Mouse (Mus musculus) hindbrain, embryonic 12.5 days (tissue): ENCODE data around the gene Tmem213. TPM values are rescaled to one million over a fixed set of nuclear protein-coding genes. Genes with fewer than 3 reads are reported as not detected.

ENCODE experiments used
- ATAC-seq: fragments of 200-750 bp; cut with Nextera tagmentation; 2 replicates; pipeline ENCODE4 v1.8.0; 2017; ENCODE audit warnings: moderate TSS enrichment; ENCODE audit not compliant: low FRiP score
- H3K27ac ChIP-seq: fragments of 300-500 bp; sonication (generic); 2 replicates; pipeline ENCODE4 v1.5.1; 2016; ENCODE audit warnings: mild to moderate bottlenecking
- H3K27me3 ChIP-seq: fragments of 300-500 bp; sonication (generic); 2 replicates; pipeline ENCODE4 v1.6.1; 2016; ENCODE audit warnings: mild to moderate bottlenecking
- H3K36me3 ChIP-seq: fragments of 300-500 bp; sonication (generic); 2 replicates; pipeline ENCODE4 v1.6.1; 2016; ENCODE audit warnings: mild to moderate bottlenecking
- H3K4me1 ChIP-seq: fragments of 300-500 bp; sonication (generic); 2 replicates; pipeline ENCODE4 v1.6.1; 2016
- H3K4me2 ChIP-seq: fragments of 300-500 bp; sonication (generic); replicated peaks from 2 replicates; pipeline ENCODE4 v1.6.1; 2016; ENCODE audit warnings: mild to moderate bottlenecking
- H3K4me3 ChIP-seq: fragments of 300-500 bp; sonication (generic); 2 replicates; pipeline ENCODE4 v1.5.1; 2016; ENCODE audit warnings: mild to moderate bottlenecking
- H3K9ac ChIP-seq: fragments of 300-500 bp; sonication (generic); 2 replicates; pipeline ENCODE4 v1.6.1; 2016; ENCODE audit warnings: mild to moderate bottlenecking, moderate library complexity
- H3K9me3 ChIP-seq: fragments of 300-500 bp; sonication (generic); replicated peaks from 2 replicates; pipeline ENCODE4 v1.6.1; 2016; ENCODE audit warnings: mild to moderate bottlenecking
- WGBS: fragments of 180-500 bp; shearing (Covaris S2); methylation state at CpG from one replicate; pipeline ENCODE4 v1.1.7; 2016; 5-methylcytosine and 5-hydroxymethylcytosine counted together
- polyA plus RNA-seq: library from polyadenylated mRNA; unstranded; fragments of >200 nt; fragmentation: Nextera tagmentation; extraction: Ambion mirVana; gene quantifications from 2 replicates; pipeline ENCODE4 v1.2.1, GENCODE M21; 2016

Gene Tmem213
- not detected in 2 replicates for polyA plus RNA-seq

DNA sequence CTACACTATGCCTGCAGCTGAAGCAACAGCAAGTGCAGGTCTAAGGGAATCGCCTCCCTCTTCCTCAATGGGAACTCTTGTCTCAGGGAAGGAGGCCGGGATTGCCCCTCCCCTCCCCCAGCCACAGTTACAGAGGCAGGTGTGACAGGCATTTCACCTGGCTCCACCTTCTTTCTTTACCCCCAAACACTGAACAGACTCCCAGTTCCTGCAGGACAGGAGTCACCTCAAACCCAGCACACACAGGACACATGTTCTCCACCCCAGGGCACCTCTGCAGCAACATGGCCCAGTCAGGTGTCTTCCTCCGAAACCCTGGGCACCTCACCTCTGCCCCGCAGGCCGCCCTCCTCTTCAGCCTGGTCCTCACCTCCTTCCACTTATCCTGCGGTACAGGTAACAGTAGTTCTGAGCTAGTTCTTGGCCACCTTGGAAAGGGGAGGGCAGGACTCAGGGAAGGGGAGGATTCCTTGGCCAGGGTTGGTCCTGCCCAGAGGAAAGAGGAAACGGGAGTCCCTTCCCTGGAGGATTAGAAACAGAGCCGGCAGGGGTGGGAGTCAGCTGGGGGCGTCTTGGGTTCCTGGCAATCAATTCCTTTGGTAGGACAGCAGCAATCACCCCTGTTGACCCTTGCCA, at the start of gene Tmem213:
Tmem213 (plus strand) TSS at position 96 of the 636 bp plus-strand sequence.
- 20% methylated on average over 9 of the region's 9 CpGs for WGBS

DNA sequence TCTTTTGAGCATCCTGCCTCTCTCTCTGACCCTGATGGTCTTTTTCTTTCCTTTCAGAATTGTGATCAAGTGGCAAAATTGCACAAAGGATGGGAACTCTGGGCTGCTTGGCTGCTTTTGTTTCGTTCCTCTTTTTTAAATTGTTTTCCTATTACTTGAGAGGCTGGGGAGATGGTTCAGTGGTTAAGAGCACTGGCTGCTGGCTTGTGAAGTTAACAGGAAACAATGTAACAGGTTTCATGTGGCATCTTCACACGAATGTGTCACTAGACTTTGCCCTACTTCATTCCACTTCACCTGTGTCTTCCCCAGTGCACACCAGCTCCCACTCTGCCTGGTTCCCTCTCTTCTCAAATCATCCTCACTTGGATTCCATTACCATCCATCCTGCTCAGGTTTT, 44.4 kb upstream of the Tmem213 start:
- 69% methylated on average over 2 of the region's 2 CpGs for WGBS
- Histone ChIP-seq H3K4me2 (no peak overlapping the region), H3K4me1 (peaks cover 8% of the 10 kb centered on the region; the same call in 1 of the 2 replicates), H3K27ac (no peak overlapping the region), H3K9me3 (peaks cover 4% of the 10 kb centered on the region), H3K36me3 (no peaks in the 10 kb centered on the region), H3K9ac (no peak overlapping the region), H3K27me3 (no peaks in the 10 kb centered on the region), H3K4me3 (no peak overlapping the region)
- no peak for ATAC-seq

More for the DNA sequence above, at the start of gene Tmem213:
- Histone ChIP-seq H3K27me3 (no peaks in the 10 kb centered on the region), H3K9me3 (no peaks in the 10 kb centered on the region), H3K4me2 (no peak within 1 kb of the TSS), H3K4me1 (peaks cover 10% of the 10 kb centered on the region; the same call in 1 of the 2 replicates), H3K27ac (no peak within 1 kb of the TSS), H3K36me3 (no peaks in the 10 kb centered on the region), H3K9ac (no peak within 1 kb of the TSS), H3K4me3 (no peak within 1 kb of the TSS)
- no peak for ATAC-seq

DNA sequence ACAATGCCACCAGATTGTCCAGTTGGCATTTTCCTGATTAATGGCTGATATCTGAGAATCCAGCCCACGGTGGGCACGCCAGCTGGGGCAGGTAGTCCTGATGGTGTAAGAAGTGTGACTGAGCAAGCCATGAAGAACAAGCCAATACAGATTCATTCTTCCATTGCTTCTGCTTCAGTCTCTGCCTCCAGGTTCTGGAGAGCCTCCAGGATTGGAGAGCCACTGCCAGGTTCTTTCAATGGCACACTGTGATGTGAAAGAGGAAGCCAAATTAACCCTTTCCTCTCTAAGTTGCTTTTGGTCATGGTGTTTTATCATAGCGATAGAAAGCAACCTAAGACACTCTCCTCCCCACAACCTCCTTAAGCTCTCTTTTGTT, 43.9 kb upstream of the Tmem213 start:
- Histone ChIP-seq H3K4me2 (no peak overlapping the region), H3K9me3 (peaks cover 4% of the 10 kb centered on the region), H3K9ac (no peak overlapping the region), H3K27ac (no peak overlapping the region), H3K4me3 (no peak overlapping the region), H3K36me3 (no peaks in the 10 kb centered on the region), H3K4me1 (peaks cover 8% of the 10 kb centered on the region; the same call in 1 of the 2 replicates), H3K27me3 (no peaks in the 10 kb centered on the region)
- 82% methylated on average over 3 of the region's 3 CpGs for WGBS
- no peak for ATAC-seq

DNA sequence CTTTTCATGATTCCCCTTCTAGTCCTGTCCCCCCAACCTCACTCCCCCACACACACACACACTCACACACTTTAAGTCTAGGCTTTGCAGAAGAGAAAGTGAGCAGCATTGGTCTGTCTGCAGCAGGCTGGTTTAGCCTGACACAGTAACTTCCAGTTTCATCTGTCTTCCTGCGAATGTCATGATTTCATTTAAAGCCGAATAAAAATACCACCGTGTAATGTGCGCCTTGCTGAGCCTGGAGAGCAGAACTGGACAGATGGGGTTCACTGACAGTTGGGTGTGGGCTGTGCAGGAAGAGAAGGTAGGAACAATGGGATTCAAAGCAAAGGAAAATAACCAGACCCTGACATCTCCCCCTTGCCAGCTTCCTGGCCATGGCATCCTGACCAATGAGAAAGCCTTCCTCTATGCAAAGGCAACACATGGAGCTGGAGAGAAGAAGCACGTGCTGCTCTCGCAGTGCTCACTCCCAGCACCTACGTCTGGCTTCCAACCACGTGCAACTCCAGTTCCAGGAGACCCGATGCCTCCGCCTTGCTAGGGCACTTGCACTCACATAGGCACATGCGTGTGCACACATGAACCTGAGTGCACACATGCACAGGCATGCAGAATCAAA, 43.4 kb upstream of the Tmem213 start:
- Histone ChIP-seq H3K9ac (no peak overlapping the region), H3K27ac (0 out of 2 replicates have a peak overlapping the region, but pooled peaks have one; percentile 2), H3K4me2 (no peak overlapping the region), H3K36me3 (no peaks in the 10 kb centered on the region), H3K27me3 (no peaks in the 10 kb centered on the region), H3K4me3 (no peak overlapping the region), H3K9me3 (peaks cover 4% of the 10 kb centered on the region), H3K4me1 (peaks cover 8% of the 10 kb centered on the region; the same call in 1 of the 2 replicates)
- 0 out of 2 replicates have a peak, but pooled peaks have one; percentile 46 for ATAC-seq
- WGBS: 77% methylated on average over 11 of the region's 11 CpGs

DNA sequence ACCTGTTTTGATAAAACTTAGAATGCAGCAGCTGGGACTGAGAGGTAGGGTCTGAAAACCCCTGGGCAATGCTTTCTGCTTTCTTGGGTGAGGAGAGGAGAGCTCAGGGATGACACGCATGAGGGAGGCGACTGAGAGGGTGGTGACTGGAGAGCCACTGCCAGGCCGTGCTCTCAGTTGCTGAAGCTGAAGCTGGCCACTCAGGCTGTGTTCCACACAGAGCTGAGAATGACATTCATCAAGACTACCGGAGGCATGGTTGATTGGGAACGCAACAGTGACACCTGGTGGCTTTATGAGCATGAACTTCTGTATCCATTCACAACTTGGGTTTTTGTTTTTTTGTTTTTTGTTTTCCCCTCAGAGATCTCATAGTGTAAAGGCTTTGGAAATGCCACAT, 42.8 kb upstream of the Tmem213 start:
- peaks cover 8% of the 10 kb centered on the region; the same call in 1 of the 2 replicates for H3K4me1 ChIP-seq
- H3K4me2 ChIP-seq: no peak overlapping the region
- no peaks in the 10 kb centered on the region for H3K27me3 ChIP-seq
- peaks cover 4% of the 10 kb centered on the region for H3K9me3 ChIP-seq
- H3K4me3 ChIP-seq: no peak overlapping the region
- 7% methylated on average over 5 of the region's 5 CpGs for WGBS
- H3K36me3 ChIP-seq: no peaks in the 10 kb centered on the region
- 0 out of 2 replicates have a peak, but pooled peaks have one; percentile 80 for ATAC-seq
- no peak overlapping the region for H3K9ac ChIP-seq
- H3K27ac ChIP-seq: no peak overlapping the region

DNA sequence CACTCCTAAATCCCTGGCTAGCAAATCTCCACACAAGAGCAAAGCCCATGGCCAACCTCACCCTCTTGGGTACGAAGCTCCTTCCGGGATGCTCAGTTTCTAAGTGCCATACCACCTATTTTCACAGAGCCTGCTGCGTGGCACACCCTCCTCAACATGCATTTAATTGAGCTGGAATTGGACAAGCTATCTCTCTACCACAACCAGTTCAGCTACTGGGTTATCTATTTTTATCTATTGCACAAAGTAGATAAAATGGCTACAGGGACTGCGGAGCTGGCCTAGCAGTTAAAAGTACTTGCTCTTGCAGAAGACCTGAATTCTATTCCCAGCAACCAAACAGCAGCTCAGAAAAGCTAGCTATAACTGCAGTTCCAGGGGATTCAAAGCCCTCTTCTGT, 37.8 kb upstream of the Tmem213 start:
- Histone ChIP-seq H3K4me2 (no peak overlapping the region), H3K4me1 (no peaks in the 10 kb centered on the region), H3K36me3 (no peaks in the 10 kb centered on the region), H3K9ac (no peak overlapping the region), H3K27ac (no peak overlapping the region), H3K4me3 (no peak overlapping the region), H3K9me3 (peaks cover 6% of the 10 kb centered on the region; the same call in 1 of the 2 replicates), H3K27me3 (no peaks in the 10 kb centered on the region)
- ATAC-seq: no peak
- 92% methylated on average over 4 of the region's 4 CpGs for WGBS

DNA sequence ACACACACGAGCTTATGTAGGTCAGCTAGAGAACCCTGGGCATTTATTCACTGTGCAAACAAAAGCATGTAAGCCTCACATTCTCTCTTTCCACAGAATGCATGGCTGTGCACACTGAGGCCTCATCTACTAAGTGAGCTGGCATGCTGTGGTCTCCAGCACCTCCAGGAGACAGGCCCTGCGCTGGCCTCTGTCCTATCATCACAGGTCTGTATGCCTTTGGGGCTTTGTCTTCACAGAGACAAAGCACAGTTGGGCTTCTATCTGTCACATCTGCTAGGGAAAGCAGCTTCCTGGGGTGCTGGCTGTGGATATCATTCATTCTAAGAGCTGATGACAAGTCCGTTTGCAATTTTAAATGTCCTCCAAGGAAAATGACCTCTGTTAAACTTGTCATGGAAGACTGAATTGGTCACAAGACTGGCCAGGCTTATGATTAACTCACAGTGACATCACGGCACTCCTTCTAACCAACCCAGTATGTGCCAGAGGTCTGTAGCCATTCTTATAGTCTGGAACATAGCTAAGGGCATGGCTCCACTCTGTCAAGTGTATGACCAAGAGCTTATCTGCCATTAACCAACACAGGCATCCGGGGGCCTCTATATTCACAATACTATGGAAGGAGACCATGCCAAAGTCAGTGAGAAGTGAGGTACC, 36.8 kb upstream of the Tmem213 start:
- Histone ChIP-seq H3K27ac (no peak overlapping the region), H3K4me3 (no peak overlapping the region), H3K9ac (no peak overlapping the region), H3K36me3 (no peaks in the 10 kb centered on the region), H3K9me3 (peaks cover 6% of the 10 kb centered on the region; the same call in 1 of the 2 replicates), H3K27me3 (no peaks in the 10 kb centered on the region), H3K4me2 (no peak overlapping the region), H3K4me1 (no peaks in the 10 kb centered on the region)
- ATAC-seq: no peak
- WGBS: 53% methylated on average over 5 of the region's 5 CpGs

DNA sequence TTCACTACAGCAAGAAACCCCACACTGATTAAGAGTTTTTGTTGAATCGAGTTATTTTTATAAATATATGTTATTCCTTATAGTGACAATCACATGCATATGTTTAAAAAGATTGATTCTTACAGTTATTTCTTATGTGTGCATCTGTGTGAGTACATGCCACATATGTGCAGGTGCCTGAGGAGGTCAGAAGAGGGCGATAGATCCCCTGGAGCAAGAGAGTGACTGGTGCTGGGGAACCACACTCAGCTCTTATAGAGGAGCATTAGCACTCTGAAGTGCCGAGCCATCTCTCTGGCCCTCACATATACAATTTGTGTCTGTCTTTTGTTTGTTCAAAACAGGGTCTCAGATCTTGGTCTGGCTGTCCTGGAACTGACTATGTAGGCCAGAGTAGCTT, 35.5 kb upstream of the Tmem213 start:
- no peak for ATAC-seq
- Histone ChIP-seq H3K36me3 (no peaks in the 10 kb centered on the region), H3K9ac (no peak overlapping the region), H3K27me3 (no peaks in the 10 kb centered on the region), H3K4me1 (no peaks in the 10 kb centered on the region), H3K27ac (no peak overlapping the region), H3K9me3 (peaks cover 6% of the 10 kb centered on the region; the same call in 1 of the 2 replicates), H3K4me3 (no peak overlapping the region), H3K4me2 (no peak overlapping the region)
- WGBS: 91% methylated on average over 3 of the region's 3 CpGs

DNA sequence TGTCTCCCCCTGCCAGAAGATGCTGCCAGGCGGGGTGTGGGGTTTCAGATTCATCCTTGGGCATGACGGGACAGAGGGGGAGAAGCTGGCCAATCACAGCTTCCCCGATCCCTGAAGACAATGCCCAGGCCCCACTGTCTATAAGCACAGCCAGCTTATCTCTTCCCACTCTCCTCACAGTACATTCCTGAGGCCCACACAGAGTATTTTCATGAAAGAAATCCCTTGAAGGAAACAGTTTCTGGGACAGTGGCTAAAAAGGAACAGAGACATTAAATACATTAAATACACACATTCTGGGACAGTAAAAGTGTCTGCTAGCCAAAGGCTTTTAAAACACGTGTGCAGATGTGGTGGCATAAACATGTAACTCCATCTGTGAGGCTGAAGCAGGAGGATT, 28.7 kb upstream of the Tmem213 start:
- Histone ChIP-seq H3K9ac (no peak overlapping the region), H3K36me3 (no peaks in the 10 kb centered on the region), H3K9me3 (no peaks in the 10 kb centered on the region), H3K4me2 (no peak overlapping the region), H3K4me1 (peaks cover 7% of the 10 kb centered on the region; the same call in 1 of the 2 replicates), H3K27ac (no peak overlapping the region), H3K4me3 (no peak overlapping the region), H3K27me3 (no peaks in the 10 kb centered on the region)
- no peak for ATAC-seq
- WGBS: 57% methylated on average over 4 of the region's 4 CpGs

DNA sequence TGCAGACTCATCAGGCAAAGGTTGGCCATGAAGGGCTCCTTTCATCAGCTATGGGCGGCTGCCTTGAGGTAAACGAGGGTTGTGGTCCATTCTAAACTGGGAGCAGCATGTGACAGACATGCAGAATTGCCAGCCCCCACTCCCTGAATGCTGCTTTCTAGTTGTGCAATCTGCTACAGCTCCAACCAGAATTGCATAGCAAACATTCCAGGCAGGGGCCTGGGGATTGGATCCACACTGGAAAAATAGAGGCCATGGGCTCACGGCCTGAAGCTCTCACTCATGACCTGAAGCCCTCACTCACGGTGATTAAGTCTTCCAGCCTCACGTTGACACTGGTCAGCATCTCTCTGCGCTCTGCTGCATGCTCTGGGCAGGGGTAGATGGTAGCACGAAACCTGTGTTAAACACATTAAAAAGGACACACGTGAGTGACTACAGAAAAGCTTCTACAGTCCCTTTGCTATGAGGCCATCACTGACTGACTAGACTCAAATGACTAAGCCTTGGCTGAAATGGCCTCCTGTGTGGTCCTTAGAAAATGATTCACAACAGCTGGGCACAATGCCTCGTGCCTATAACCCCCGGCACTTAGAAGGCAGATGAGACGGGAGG, 27.2 kb upstream of the Tmem213 start:
- no peak overlapping the region for H3K9ac ChIP-seq
- H3K27ac ChIP-seq: no peak overlapping the region
- H3K4me3 ChIP-seq: no peak overlapping the region
- ATAC-seq: no peak
- H3K36me3 ChIP-seq: no peaks in the 10 kb centered on the region
- 61% methylated on average over 11 of the region's 11 CpGs for WGBS
- H3K9me3 ChIP-seq: no peaks in the 10 kb centered on the region
- H3K4me1 ChIP-seq: peaks cover 7% of the 10 kb centered on the region; the same call in 1 of the 2 replicates
- no peak overlapping the region for H3K4me2 ChIP-seq
- H3K27me3 ChIP-seq: no peaks in the 10 kb centered on the region

DNA sequence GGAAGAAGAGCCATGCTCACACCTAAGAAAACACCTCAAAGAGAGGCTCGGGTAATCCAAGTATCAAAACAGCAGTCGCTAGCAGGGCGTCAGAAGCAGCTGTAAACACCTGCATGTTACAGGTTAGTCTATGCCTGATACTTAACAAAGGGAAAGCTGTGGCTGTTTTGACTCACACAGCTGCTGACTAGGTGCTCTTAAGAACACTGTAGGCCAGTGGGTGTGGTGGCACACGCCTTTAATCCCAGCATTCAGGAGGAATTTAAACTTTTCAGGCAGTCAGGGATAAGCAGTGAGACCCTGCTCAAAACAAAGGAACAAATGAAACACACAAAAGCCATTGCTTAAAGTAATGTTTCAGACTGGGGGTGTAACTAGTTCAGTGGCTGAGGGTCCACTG, 25.9 kb upstream of the Tmem213 start:
- no peak overlapping the region for H3K27ac ChIP-seq
- H3K9ac ChIP-seq: no peak overlapping the region
- H3K36me3 ChIP-seq: no peaks in the 10 kb centered on the region
- whole genome bisulfite sequencing: 53% methylated on average over 4 of the region's 4 CpGs
- H3K4me1 ChIP-seq: peaks cover 7% of the 10 kb centered on the region; the same call in 1 of the 2 replicates
- H3K4me3 ChIP-seq: no peak overlapping the region
- no peak for ATAC-seq
- H3K9me3 ChIP-seq: no peaks in the 10 kb centered on the region
- no peaks in the 10 kb centered on the region for H3K27me3 ChIP-seq
- H3K4me2 ChIP-seq: no peak overlapping the region
